Mouse (Mus musculus) liver, embryonic 16.5 days (tissue): ENCODE measurements around the gene Agbl1. TPM values are rescaled to one million over a fixed set of nuclear protein-coding genes. Genes with fewer than 3 reads are reported as not detected.

ENCODE experiments used
- ATAC-seq: fragments of 200-750 bp; cut with Nextera tagmentation; 2 replicates; pipeline ENCODE4 v1.8.0; 2017; ENCODE audit warnings: low read depth, mild to moderate bottlenecking, moderate number of reproducible peaks, moderate library complexity
- H3K27ac ChIP-seq: fragments of 300-500 bp; sonication (generic); 2 replicates; pipeline ENCODE4 v1.5.1; 2014; ENCODE audit warnings: mild to moderate bottlenecking, low read length
- H3K27me3 ChIP-seq: fragments of 300-500 bp; sonication (generic); 2 replicates; pipeline ENCODE4 v1.6.1; 2014; ENCODE audit warnings: low read depth, low read length, mixed read lengths; ENCODE audit not compliant: control insufficient read depth, insufficient read depth
- H3K36me3 ChIP-seq: fragments of 300-500 bp; sonication (generic); 2 replicates; pipeline ENCODE4 v1.6.1; 2014; ENCODE audit warnings: mild to moderate bottlenecking; ENCODE audit not compliant: control insufficient read depth, insufficient read depth
- H3K4me1 ChIP-seq: fragments of 300-500 bp; sonication (generic); 2 replicates; pipeline ENCODE4 v1.6.1; 2014; ENCODE audit warnings: low read depth, low read length, mixed read lengths; ENCODE audit not compliant: control insufficient read depth
- H3K4me2 ChIP-seq: fragments of 300-500 bp; sonication (generic); 2 replicates; pipeline ENCODE4 v1.6.1; 2014; ENCODE audit warnings: low read depth, low read length, mixed read lengths
- H3K4me3 ChIP-seq: fragments of 300-500 bp; sonication (generic); 2 replicates; pipeline ENCODE4 v1.5.1; 2014; ENCODE audit warnings: low read depth, mild to moderate bottlenecking, low read length
- H3K9ac ChIP-seq: fragments of 300-500 bp; sonication (generic); 2 replicates; pipeline ENCODE4 v1.6.1; 2014; ENCODE audit warnings: low read depth, low read length
- H3K9me3 ChIP-seq: fragments of 300-500 bp; sonication (generic); replicated peaks from 2 replicates; pipeline ENCODE4 v1.6.1; 2016; ENCODE audit warnings: low read length; ENCODE audit not compliant: control insufficient read depth
- WGBS: fragments of 180-500 bp; shearing (Covaris S2); extraction: QIAGEN DNeasy Blood & Tissue Kit; methylation state at CpG from one replicate; pipeline ENCODE4 v1.1.7; 2014; ENCODE audit not compliant: insufficient replicate concordance; 5-methylcytosine and 5-hydroxymethylcytosine counted together
- polyA plus RNA-seq: library from polyadenylated mRNA; unstranded; fragments of >200 nt; fragmentation: Nextera tagmentation; extraction: Ambion mirVana; gene quantifications from 2 replicates; pipeline ENCODE4 v1.2.1, GENCODE M21; 2015

Gene Agbl1
- polyA plus RNA-seq, 1 experiment from 2014 or later, result not detected

DNA sequence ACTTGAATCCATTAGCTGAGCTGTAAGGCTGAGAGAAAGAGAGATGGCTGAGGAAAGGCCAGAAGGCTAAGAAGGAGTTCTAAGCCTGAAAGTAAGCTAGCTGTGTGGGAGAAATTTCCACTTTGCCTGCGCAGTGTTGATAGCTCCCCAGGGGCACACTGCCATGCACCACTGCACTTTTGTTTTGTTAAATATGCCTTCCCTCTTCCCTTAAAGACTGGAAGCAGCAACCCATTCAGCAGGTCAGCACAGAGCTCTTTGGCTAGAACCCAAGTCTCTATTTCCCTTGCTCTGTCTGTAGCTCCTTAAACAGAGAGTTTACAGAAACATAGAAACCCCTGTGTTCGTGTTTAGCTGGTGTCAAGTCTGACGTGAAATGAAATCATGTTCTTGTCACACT lies 922.7 kb downstream of the Agbl1 start:
- Histone ChIP-seq H3K27me3 (no peaks in the 10 kb centered on the region), H3K4me1 (no peaks in the 10 kb centered on the region), H3K9ac (no peak overlapping the region), H3K9me3 (no peaks in the 10 kb centered on the region), H3K27ac (no peak overlapping the region), H3K4me3 (no peak overlapping the region), H3K4me2 (no peak overlapping the region), H3K36me3 (no peaks in the 10 kb centered on the region)
- no peak for ATAC-seq
- 57% methylated on average over 3 of the region's 3 CpGs for WGBS

DNA sequence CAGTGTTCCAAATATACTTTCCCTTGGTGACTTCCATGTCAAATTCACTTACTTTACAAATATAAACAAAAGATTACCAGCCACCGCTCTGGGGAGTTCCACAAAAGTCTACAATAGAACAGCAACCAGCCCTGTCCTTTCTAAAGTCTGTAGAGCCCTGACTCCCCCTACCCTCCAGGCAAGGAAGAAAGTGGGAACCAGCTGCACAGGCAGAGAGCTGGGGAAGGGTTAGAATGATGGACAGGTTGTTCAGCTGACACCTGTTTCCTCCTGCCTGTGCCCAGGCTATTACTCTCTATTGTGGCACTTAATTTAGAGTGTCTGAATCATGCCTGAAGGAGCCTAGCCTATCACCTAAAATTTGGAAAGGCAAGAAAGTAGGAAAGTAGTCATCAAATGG lies 923.2 kb downstream of the Agbl1 start:
- WGBS, result 40% methylated on average over 1 of the region's 1 CpGs
- Histone ChIP-seq H3K4me1 (no peaks in the 10 kb centered on the region), H3K4me3 (no peak overlapping the region), H3K9ac (no peak overlapping the region), H3K36me3 (no peaks in the 10 kb centered on the region), H3K4me2 (no peak overlapping the region), H3K27me3 (no peaks in the 10 kb centered on the region), H3K27ac (no peak overlapping the region), H3K9me3 (no peaks in the 10 kb centered on the region)
- ATAC-seq, result no peak

DNA sequence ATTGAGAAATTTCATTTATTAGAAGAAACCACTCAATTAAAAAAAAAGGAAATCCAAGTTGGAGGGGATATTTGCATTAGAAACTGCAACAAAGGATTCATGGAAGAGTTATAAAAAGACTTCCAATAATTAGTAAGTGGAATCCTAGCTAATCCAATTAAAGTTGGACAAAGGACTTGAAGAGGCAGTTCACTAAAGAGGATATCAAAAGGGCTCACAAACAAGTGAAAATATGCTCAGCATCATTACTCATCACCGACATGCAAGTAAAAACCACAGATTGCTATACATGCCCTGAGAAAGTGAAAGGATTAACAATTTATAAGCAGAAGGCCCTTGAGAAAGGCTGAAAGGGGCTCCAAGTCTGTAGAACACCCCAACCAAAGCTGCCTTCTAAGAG lies 935.2 kb downstream of the Agbl1 start:
- 56% methylated on average over 1 of the region's 1 CpGs for WGBS
- no peaks in the 10 kb centered on the region for H3K4me1 ChIP-seq

More for the DNA sequence above, 935.2 kb downstream of the Agbl1 start:
- H3K27ac ChIP-seq, result no peak overlapping the region
- H3K9ac ChIP-seq, result no peak overlapping the region
- H3K4me2 ChIP-seq, result no peak overlapping the region
- no peak for ATAC-seq
- H3K4me3 ChIP-seq, result no peak overlapping the region
- no peaks in the 10 kb centered on the region for H3K9me3 ChIP-seq
- no peaks in the 10 kb centered on the region for H3K36me3 ChIP-seq
- no peaks in the 10 kb centered on the region for H3K27me3 ChIP-seq
